Mouse (Mus musculus) layer of hippocampus, adult 9-11 months (tissue): ENCODE data around the gene Safb2.

Experiments used
- DNase-seq: peaks from one replicate; pipeline ENCODE4 v3.0.0; 2022

Gene Safb2

DNA sequence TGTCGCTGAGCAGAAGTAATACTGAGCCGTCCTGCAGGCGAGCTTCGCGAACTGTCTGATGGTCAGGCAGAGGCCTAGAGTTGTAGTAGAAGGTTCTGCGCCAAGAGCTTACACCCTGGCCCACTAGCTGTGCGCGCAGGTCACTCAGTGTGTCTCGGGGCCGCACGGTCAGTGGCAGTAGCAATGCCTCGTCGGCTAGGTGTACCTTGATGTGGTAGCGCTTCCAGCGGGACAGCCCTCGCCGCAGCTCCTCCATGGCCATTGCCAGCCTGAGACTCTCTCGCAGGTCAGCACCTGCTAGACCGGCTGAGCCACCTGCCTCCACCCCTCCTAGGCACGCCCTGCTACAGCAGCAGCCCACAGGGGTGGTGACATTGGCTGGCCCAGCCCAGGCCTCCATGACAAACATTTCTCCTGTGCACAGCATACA lies 30.2 kb downstream of the Safb2 start, which contains the start of gene Gm20219:
Gene Gm20219 (minus strand): TSS at position 266 of the 430 bp plus-strand sequence.
- no peak for DNase-seq

GRCm38 (mm10) chr17:56552781-56553363 lies 31.5 kb downstream of the Safb2 start:
- DNase-seq = peak; percentile 70

DNA sequence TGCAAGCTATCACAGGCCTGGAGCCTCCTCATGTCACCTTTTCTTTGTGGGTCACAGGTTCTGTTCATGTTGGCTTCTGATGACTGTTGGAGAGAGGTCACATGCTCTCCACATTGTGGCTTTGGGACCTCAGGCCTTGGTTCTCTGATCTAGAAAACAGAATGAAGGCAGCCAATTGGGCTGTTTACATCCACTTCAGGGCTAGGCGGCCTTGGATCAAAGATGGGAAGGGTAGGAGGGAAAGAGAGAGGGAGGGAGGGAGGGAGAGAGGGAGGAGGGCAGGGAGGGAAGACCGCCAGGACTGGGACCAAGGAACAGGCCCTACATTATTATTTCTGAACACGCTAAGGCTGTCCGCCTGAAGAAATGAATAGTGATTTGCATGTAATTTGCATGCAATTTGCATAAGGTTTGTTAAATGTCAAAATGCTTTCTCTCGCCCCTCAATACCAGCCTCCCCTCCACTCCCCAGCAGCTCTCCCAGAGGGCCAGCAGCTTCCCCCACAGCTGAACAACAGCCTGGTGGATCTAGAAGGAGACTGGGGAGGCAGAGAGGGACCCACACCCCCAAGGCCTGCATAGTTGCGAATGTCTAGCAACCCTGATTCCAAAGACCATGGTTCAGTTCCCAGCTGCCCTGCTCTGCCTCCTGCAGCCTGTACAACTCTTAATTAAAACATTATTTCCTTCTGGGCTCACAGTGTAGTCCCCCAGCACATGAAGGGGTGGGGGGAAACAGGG lies 32.4 kb downstream of the Safb2 start:
- DNase-seq = no peak

- no peak for DNase-seq
These were observed 33.5 kb downstream of the Safb2 start for GRCm38 (mm10) chr17:56550784-56551475.

- no peak for DNase-seq
These were observed 35.7 kb downstream of the Safb2 start for GRCm38 (mm10) chr17:56548605-56549105.

DNA sequence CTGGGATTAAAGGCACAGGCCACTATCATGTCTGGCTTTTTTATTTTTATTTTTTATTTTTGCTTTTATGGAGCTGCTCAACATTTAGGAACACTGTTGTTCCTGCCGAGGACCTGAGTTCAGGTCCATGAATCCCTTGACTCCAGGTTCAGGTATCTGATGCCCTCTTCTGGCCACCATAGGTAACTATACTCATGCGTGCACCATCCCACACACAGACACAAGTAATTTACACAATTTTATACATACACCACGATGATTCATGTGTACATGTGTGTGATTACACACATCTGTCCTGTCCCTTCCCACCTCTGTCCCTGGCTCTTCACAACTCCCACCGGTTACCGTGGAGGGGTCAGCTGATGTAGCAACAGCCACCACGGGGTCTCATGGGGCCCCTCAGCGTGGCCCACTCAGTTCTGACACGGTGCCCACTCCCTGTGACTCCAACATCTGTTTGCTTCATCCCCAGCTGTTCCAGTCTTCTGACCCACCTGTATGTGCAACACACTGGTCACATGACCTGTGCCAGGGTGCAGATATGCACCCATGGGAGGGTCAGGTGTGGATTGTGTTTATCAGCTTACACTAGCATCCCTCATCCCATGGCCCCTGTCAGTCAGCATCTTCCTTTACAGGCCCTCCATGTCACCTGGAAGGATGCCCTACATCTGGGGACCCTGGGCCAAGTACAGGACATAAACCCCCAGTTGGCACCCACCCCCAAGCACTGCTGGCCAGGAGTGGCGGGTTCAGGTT lies 36.4 kb downstream of the Safb2 start:
- DNase-seq = no peak

- no peak for DNase-seq
These were observed 37.1 kb downstream of the Safb2 start for GRCm38 (mm10) chr17:56547116-56547845.

DNA sequence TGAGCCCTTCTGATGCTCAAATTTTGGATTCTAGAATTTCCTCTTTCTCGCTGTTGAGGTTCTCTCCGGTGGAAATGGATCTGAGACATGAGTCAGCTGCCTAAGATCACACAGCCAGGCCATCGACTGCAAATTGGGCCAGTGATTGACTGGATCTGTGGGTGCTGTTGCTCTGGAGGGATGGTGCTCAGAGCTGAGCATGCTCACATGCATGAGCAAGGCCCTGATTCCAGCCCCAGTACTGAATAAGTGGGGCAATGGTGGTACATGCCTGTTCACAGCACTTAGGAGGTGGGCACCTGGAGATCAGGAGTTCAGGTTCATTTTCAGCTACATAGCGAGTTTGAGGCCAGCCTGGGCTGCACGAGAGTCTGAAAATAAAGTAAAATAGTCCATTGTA lies 37.8 kb downstream of the Safb2 start:
- no peak for DNase-seq

GRCm38 (mm10) chr17:56545945-56546344 lies 38.4 kb downstream of the Safb2 start:
- no peak for DNase-seq

DNA sequence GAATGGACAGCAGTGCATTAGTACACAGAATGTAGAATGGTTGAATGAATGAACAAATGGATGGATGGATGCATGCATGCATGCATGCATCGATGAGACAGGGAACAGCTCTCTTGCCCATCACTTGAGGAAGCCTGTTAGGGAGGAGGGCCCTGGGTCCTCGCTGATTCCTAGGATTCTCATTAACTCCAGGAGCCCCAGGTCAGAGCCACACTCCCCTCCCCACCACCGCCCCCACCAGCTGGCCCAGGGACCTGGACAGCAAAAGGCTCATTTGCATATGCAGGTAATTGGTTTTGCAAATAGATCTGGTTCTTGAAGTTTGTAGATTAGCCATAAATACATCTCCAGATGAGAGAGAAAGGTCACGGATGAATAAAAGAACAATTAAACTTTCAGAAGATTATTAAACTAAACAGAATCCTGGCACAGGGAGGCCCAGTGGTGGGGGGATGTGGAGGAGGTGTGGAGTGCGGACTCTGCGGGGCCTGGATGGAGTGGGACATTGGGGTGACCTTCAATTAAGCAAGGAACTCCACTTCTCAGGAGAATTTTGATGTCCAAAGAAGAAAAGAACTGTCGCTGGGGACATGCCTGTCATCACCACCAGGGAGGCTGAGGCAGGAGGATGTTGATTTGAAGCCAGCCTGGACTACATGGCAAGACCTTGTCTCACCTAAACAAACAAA lies 39.5 kb downstream of the Safb2 start:
- no peak for DNase-seq

- no peak for DNase-seq
These were observed 40.6 kb downstream of the Safb2 start for GRCm38 (mm10) chr17:56543684-56544224.

DNA sequence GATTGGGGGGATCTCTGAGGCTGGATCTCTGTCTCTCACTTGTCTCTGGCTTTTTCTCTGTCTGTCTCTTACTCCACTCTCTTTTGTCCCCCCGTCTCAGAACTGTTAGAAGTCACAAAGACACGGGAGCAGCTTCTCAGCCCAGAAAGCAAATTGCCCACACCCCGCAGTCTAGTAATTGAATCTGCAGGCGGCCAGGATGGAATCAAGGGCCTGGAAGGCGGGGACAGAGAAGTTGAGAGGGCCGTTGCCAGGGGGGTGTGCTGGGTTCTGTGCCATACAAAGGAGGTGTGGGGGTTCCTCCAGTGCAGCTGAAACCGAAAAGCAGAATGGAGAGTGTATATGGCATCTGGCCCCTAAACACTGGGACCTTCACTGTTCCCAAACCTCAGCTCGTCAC lies 41.6 kb downstream of the Safb2 start:
- no peak for DNase-seq

- no peak for DNase-seq
These were observed 43.8 kb downstream of the Safb2 start for GRCm38 (mm10) chr17:56540562-56540975.

- no peak for DNase-seq
These were observed 46.5 kb downstream of the Safb2 start for GRCm38 (mm10) chr17:56537912-56538311.

DNA sequence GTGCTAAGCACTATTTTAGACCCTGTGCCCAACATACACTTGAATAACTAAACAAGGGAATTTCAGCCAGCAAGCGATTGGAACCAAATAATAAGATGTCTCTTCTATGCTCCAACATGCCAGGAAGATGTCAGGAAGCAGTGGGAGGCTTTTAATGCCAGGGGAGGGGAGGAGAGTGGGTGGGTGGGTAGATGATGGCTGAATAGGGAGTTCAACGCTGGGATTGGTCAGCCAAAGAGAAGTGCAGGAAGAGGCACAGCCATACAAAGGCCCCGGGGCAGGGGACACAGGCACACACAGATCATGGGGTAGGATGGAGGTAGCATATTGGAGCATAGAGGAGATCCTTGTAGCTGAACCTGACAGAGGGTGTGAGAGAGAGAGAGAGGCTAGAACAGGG lies 47.5 kb downstream of the Safb2 start:
- DNase-seq = no peak

- DNase-seq = peak; percentile 31
These were observed 48.2 kb downstream of the Safb2 start for GRCm38 (mm10) chr17:56536192-56536591.

- DNase-seq = no peak
These were observed 59.4 kb downstream of the Safb2 start for GRCm38 (mm10) chr17:56524943-56525342.

- no peak for DNase-seq
These were observed 61.6 kb downstream of the Safb2 start for GRCm38 (mm10) chr17:56522744-56523143.

- no peak for DNase-seq
These were observed 68.5 kb downstream of the Safb2 start for GRCm38 (mm10) chr17:56515690-56516410.

DNA sequence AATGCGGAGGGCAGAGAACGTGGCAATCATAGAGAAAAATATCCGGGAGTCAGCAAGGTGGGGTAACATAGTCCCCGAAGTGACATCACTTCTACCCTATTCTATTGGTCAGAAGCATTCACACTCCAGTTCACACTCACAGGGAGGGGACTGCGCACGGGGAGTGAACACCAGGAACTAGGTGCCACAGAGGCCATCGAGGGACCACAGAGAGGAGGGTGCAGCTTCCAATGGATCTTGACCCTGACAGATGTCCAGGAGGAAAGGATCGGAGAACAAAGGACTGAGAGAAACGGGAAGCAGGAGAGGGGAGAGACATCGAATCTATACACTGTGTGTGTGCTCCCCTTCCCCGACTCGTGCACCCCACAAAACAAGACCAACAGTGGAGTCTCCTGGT lies 69.5 kb downstream of the Safb2 start:
- no peak for DNase-seq

- no peak for DNase-seq
These were observed 70.1 kb downstream of the Safb2 start for GRCm38 (mm10) chr17:56514330-56514729.
